Mouse (Mus musculus): ENCODE measurements around the gene Ap1g1. TPM values are rescaled to one million over a fixed set of nuclear protein-coding genes. Genes with fewer than 3 reads are reported as not detected.

The Ap1g1 gene
- polyA plus RNA-seq, 1 experiment from 2014 or later: 34.9 TPM

GRCm38 (mm10) chr8:109880012-109880662 lies 101.8 kb downstream of the Ap1g1 start:
- ATAC-seq (ENCODE audit: insufficient number of reproducible peaks, low FRiP score, low TSS enrichment, low read depth) (no peak), DNase-seq (ENCODE audit: low spot score) (no peak)
- Histone ChIP-seq H3K9me3 (ENCODE audit: control insufficient read depth, low read length) (no peaks in the 10 kb centered on the region), H3K36me3 (ENCODE audit: control insufficient read depth, insufficient read depth, low read length) (peaks cover 4% of the 10 kb centered on the region; the same call in 1 of the 2 replicates), H3K4me2 (ENCODE audit: low read depth, severe bottlenecking) (no peak overlapping the region), H3K27ac (replicated peaks; ENCODE audit: low read depth, low read length) (no peak overlapping the region), H3K27me3 (ENCODE audit: control insufficient read depth, insufficient read depth, low read length) (no peaks in the 10 kb centered on the region), H3K4me3 (ENCODE audit: low read depth, low read length) (no peak overlapping the region), H3K9ac (ENCODE audit: low read length) (no peak overlapping the region), H3K4me1 (ENCODE audit: control insufficient read depth, insufficient read depth, low read length) (no peaks in the 10 kb centered on the region)
- 93% methylated on average over 5 of the region's 5 CpGs for WGBS

- Histone ChIP-seq H3K36me3 (ENCODE audit: control insufficient read depth, insufficient read depth, low read length) (0 out of 2 replicates have a peak, but pooled peaks cover 2% of the 10 kb centered on the region), H3K9ac (ENCODE audit: low read length) (no peak overlapping the region), H3K4me1 (ENCODE audit: control insufficient read depth, insufficient read depth, low read length) (no peaks in the 10 kb centered on the region), H3K4me2 (ENCODE audit: low read depth, severe bottlenecking) (no peak overlapping the region), H3K27ac (replicated peaks; ENCODE audit: low read depth, low read length) (no peak overlapping the region), H3K4me3 (ENCODE audit: low read depth, low read length) (no peak overlapping the region), H3K9me3 (ENCODE audit: control insufficient read depth, low read length) (no peaks in the 10 kb centered on the region), H3K27me3 (ENCODE audit: control insufficient read depth, insufficient read depth, low read length) (no peaks in the 10 kb centered on the region)
- ATAC-seq (ENCODE audit: insufficient number of reproducible peaks, low FRiP score, low TSS enrichment, low read depth) (no peak), DNase-seq (ENCODE audit: low spot score) (no peak)
These were observed 106.9 kb downstream of the Ap1g1 start for GRCm38 (mm10) chr8:109885294-109885693.

- no peaks in the 10 kb centered on the region for H3K27me3 ChIP-seq (ENCODE audit: control insufficient read depth, insufficient read depth, low read length)
- 88% methylated on average over 1 of the region's 1 CpGs for WGBS
- ATAC-seq (ENCODE audit: insufficient number of reproducible peaks, low FRiP score, low TSS enrichment, low read depth) (no peak), DNase-seq (ENCODE audit: low spot score) (no peak)
- no peak overlapping the region for H3K9ac ChIP-seq (ENCODE audit: low read length)
- no peak overlapping the region for H3K4me2 ChIP-seq (ENCODE audit: low read depth, severe bottlenecking)
- no peak overlapping the region for H3K4me3 ChIP-seq (ENCODE audit: low read depth, low read length)
- H3K36me3 ChIP-seq (ENCODE audit: control insufficient read depth, insufficient read depth, low read length): no peaks in the 10 kb centered on the region
- no peak overlapping the region for H3K27ac ChIP-seq (replicated peaks; ENCODE audit: low read depth, low read length)
- no peaks in the 10 kb centered on the region for H3K9me3 ChIP-seq (ENCODE audit: control insufficient read depth, low read length)
- H3K4me1 ChIP-seq (ENCODE audit: control insufficient read depth, insufficient read depth, low read length): no peaks in the 10 kb centered on the region
These were observed 110.9 kb downstream of the Ap1g1 start for GRCm38 (mm10) chr8:109889211-109889610.

- no peak overlapping the region for H3K9ac ChIP-seq (ENCODE audit: low read length)
- H3K36me3 ChIP-seq (ENCODE audit: control insufficient read depth, insufficient read depth, low read length): 0 out of 2 replicates have a peak, but pooled peaks cover 2% of the 10 kb centered on the region
- H3K4me1 ChIP-seq (ENCODE audit: control insufficient read depth, insufficient read depth, low read length): no peaks in the 10 kb centered on the region
- H3K4me3 ChIP-seq (ENCODE audit: low read depth, low read length): no peak overlapping the region
- no peak for DNase-seq (ENCODE audit: low spot score)
- no peak overlapping the region for H3K27ac ChIP-seq (replicated peaks; ENCODE audit: low read depth, low read length)
- ATAC-seq (ENCODE audit: insufficient number of reproducible peaks, low FRiP score, low TSS enrichment, low read depth): no peak
- WGBS: 88% methylated on average over 3 of the region's 3 CpGs
- no peaks in the 10 kb centered on the region for H3K9me3 ChIP-seq (ENCODE audit: control insufficient read depth, low read length)
- no peaks in the 10 kb centered on the region for H3K27me3 ChIP-seq (ENCODE audit: control insufficient read depth, insufficient read depth, low read length)
- no peak overlapping the region for H3K4me2 ChIP-seq (ENCODE audit: low read depth, severe bottlenecking)
These were observed 112.6 kb downstream of the Ap1g1 start for GRCm38 (mm10) chr8:109890794-109891585.

GRCm38 (mm10) chr8:109894636-109895035 lies 116.3 kb downstream of the Ap1g1 start:
- no peak for ATAC-seq (ENCODE audit: insufficient number of reproducible peaks, low FRiP score, low TSS enrichment, low read depth)
- H3K9me3 ChIP-seq (ENCODE audit: control insufficient read depth, low read length): no peaks in the 10 kb centered on the region
- H3K36me3 ChIP-seq (ENCODE audit: control insufficient read depth, insufficient read depth, low read length): 0 out of 2 replicates have a peak, but pooled peaks cover 2% of the 10 kb centered on the region
- H3K4me3 ChIP-seq (ENCODE audit: low read depth, low read length): no peak overlapping the region
- H3K27me3 ChIP-seq (ENCODE audit: control insufficient read depth, insufficient read depth, low read length): no peaks in the 10 kb centered on the region
- no peaks in the 10 kb centered on the region for H3K4me1 ChIP-seq (ENCODE audit: control insufficient read depth, insufficient read depth, low read length)
- no peak for DNase-seq (ENCODE audit: low spot score)
- H3K27ac ChIP-seq (replicated peaks; ENCODE audit: low read depth, low read length): no peak overlapping the region
- H3K9ac ChIP-seq (ENCODE audit: low read length): no peak overlapping the region
- WGBS: 86% methylated on average over 1 of the region's 1 CpGs
- no peak overlapping the region for H3K4me2 ChIP-seq (ENCODE audit: low read depth, severe bottlenecking)

- H3K27me3 ChIP-seq (ENCODE audit: control insufficient read depth, insufficient read depth, low read length): no peaks in the 10 kb centered on the region
- WGBS: 88% methylated on average over 12 of the region's 12 CpGs
- no peaks in the 10 kb centered on the region for H3K9me3 ChIP-seq (ENCODE audit: control insufficient read depth, low read length)
- 0 out of 2 replicates have a peak, but pooled peaks cover 2% of the 10 kb centered on the region for H3K36me3 ChIP-seq (ENCODE audit: control insufficient read depth, insufficient read depth, low read length)
- H3K4me1 ChIP-seq (ENCODE audit: control insufficient read depth, insufficient read depth, low read length): no peaks in the 10 kb centered on the region
- H3K9ac ChIP-seq (ENCODE audit: low read length): no peak overlapping the region
- DNase-seq (ENCODE audit: low spot score): no peak
- H3K27ac ChIP-seq (replicated peaks; ENCODE audit: low read depth, low read length): no peak overlapping the region
- ATAC-seq (ENCODE audit: insufficient number of reproducible peaks, low FRiP score, low TSS enrichment, low read depth): no peak
- no peak overlapping the region for H3K4me3 ChIP-seq (ENCODE audit: low read depth, low read length)
- H3K4me2 ChIP-seq (ENCODE audit: low read depth, severe bottlenecking): no peak overlapping the region
These were observed 117.0 kb downstream of the Ap1g1 start for GRCm38 (mm10) chr8:109895355-109895754.

GRCm38 (mm10) chr8:109902379-109902778 lies 124.0 kb downstream of the Ap1g1 start:
- H3K4me2 ChIP-seq (ENCODE audit: low read depth, severe bottlenecking): no peak overlapping the region
- no peaks in the 10 kb centered on the region for H3K9me3 ChIP-seq (ENCODE audit: control insufficient read depth, low read length)
- no peak overlapping the region for H3K9ac ChIP-seq (ENCODE audit: low read length)
- no peak for ATAC-seq (ENCODE audit: insufficient number of reproducible peaks, low FRiP score, low TSS enrichment, low read depth)
- no peaks in the 10 kb centered on the region for H3K27me3 ChIP-seq (ENCODE audit: control insufficient read depth, insufficient read depth, low read length)
- no peaks in the 10 kb centered on the region for H3K36me3 ChIP-seq (ENCODE audit: control insufficient read depth, insufficient read depth, low read length)
- H3K27ac ChIP-seq (replicated peaks; ENCODE audit: low read depth, low read length): no peak overlapping the region
- H3K4me3 ChIP-seq (ENCODE audit: low read depth, low read length): no peak overlapping the region
- DNase-seq (ENCODE audit: low spot score): no peak
- no peaks in the 10 kb centered on the region for H3K4me1 ChIP-seq (ENCODE audit: control insufficient read depth, insufficient read depth, low read length)

- no peak for DNase-seq (ENCODE audit: low spot score)
- WGBS: 88% methylated on average over 10 of the region's 10 CpGs
- no peak for ATAC-seq (ENCODE audit: insufficient number of reproducible peaks, low FRiP score, low TSS enrichment, low read depth)
- Histone ChIP-seq H3K36me3 (ENCODE audit: control insufficient read depth, insufficient read depth, low read length) (no peaks in the 10 kb centered on the region), H3K9ac (ENCODE audit: low read length) (no peak overlapping the region), H3K4me1 (ENCODE audit: control insufficient read depth, insufficient read depth, low read length) (no peaks in the 10 kb centered on the region), H3K27ac (replicated peaks; ENCODE audit: low read depth, low read length) (no peak overlapping the region), H3K4me2 (ENCODE audit: low read depth, severe bottlenecking) (no peak overlapping the region), H3K27me3 (ENCODE audit: control insufficient read depth, insufficient read depth, low read length) (no peaks in the 10 kb centered on the region), H3K4me3 (ENCODE audit: low read depth, low read length) (no peak overlapping the region), H3K9me3 (ENCODE audit: control insufficient read depth, low read length) (no peaks in the 10 kb centered on the region)
These were observed 125.6 kb downstream of the Ap1g1 start for GRCm38 (mm10) chr8:109903909-109904469.
